Mouse (Mus musculus): ENCODE data around the gene 6430531B16Rik.

DNA sequence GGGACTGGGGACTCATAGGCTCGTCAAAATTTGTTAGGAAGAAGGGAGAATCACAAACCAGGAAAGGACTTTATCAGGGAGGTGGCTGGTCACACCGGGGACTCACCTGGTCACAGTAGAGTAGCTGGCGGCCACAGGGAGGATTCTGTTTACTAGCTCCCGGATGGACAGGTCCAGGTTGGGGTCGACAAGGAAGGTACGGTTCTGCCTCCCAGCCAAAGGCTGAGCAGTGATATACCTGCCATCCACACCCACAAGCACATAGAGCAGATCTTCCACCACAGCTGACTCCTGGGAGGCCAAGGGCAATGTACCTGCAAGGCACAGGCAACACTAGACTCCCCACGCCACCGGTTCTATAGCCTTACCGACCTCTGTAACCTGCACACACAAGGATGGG lies 29.2 kb upstream of the 6430531B16Rik start:
- TF ChIP-seq MAX (IDR thresholded peaks at IDR 0.05; ENCODE audit: low read length) (no peak), CTCF (IDR thresholded peaks at IDR 0.05 in 2 of 3, conservative IDR thresholded peaks at IDR 0.05 in 1 of 3; ENCODE audit: control insufficient read depth in 1 of 3, insufficient read depth in 1 of 3, low read depth in 2 of 3, low read length in 3 of 3, poor library complexity in 1 of 3, severe bottlenecking in 1 of 3) (no peak), SMC3 (IDR thresholded peaks at IDR 0.05; ENCODE audit: low read depth, low read length) (no peak), CHD1 (IDR thresholded peaks at IDR 0.05; ENCODE audit: low read depth, low read length) (no peak), EP300 (IDR thresholded peaks at IDR 0.05; ENCODE audit: low read depth in 1 of 2, low read length in 2 of 2) (no peak), POLR2A (IDR thresholded peaks at IDR 0.05; ENCODE audit: control insufficient read depth in 1 of 2, insufficient read depth in 1 of 2, low read depth in 1 of 2, low read length in 2 of 2, poor library complexity in 1 of 2) (no peak), POLR2AphosphoS2 (IDR thresholded peaks at IDR 0.05; ENCODE audit: low read length) (no peak), E2F4 (IDR thresholded peaks at IDR 0.05; ENCODE audit: borderline replicate concordance, low read depth, low read length) (no peak), JUND (IDR thresholded peaks at IDR 0.05; ENCODE audit: low read depth, low read length) (no peak), ZNF384 (IDR thresholded peaks at IDR 0.05; ENCODE audit: low read depth, low read length) (no peak), UBTF (IDR thresholded peaks at IDR 0.05; ENCODE audit: borderline replicate concordance, insufficient read depth, low read depth, low read length) (no peak), NRF1 (IDR thresholded peaks at IDR 0.05; ENCODE audit: insufficient read depth, low read depth, low read length, poor library complexity, severe bottlenecking) (no peak)
